Mouse (Mus musculus): ENCODE measurements around the gene Epn2.

The Epn2 gene

GRCm38 (mm10) chr11:61469317-61469917 lies 110.1 kb downstream of the Epn2 start:
- in situ Hi-C loops (cut with MboI, MseI) = no loop called here

GRCm38 (mm10) chr11:61468534-61468933 lies 111.0 kb downstream of the Epn2 start:
- in situ Hi-C loops (cut with MboI, MseI) = no loop called here
